Mouse (Mus musculus) cortical plate, adult 2 months (tissue): ENCODE results near the gene Olfr551.

Experiments used
- CTCF ChIP-seq: fragments of 200-500 bp; IDR thresholded peaks from 2 replicates; pipeline ENCODE4 v1.5.1; 2011; ENCODE audit warnings: mild to moderate bottlenecking, control low read depth, low read length; ENCODE audit not compliant: insufficient read depth; ENCODE audit errors: extremely low read depth
- POLR2A ChIP-seq: fragments of 200-500 bp; IDR thresholded peaks from 2 replicates; pipeline ENCODE4 v1.6.1; 2011; ENCODE audit warnings: mild to moderate bottlenecking, low read length, control low read depth; ENCODE audit not compliant: insufficient read depth; ENCODE audit errors: extremely low read depth

- no peak for TF ChIP-seq CTCF
- no peak for TF ChIP-seq POLR2A
These were observed 50.4 kb downstream of the Olfr551 start for GRCm38 (mm10) chr7:102541251-102541650.
